Mouse (Mus musculus): ENCODE measurements around the gene Gm20918.
"Not testable (repeated sequence)": the region's sequence is repeated elsewhere in the genome, so short reads cannot be mapped to it uniquely, and the experiment has no call there.

Gm20918 gene

DNA sequence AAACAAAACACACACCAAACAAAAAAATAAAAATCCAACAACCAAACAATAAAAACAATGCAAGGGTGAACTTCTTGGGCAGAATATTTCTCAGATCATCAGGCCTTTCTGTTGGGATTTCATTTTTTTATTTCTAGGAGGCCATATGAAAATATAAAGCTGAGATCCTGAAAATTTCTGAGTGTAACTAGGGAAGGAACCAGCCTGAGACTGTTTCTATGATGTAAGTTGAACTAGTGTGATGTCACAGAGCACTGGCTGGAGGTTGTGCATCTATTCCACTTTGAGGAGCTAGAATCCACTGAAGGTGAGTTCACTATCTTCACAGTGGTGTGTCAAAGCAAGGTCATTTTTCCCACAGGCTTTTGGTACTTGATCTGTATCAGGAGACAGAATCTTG, at the start of gene Gm20918:
TSS of gene Gm20918 (plus strand) at position 301 of the 400 bp plus-strand sequence.
- DNase-seq = not testable (repeated sequence)
